Mouse (Mus musculus): ENCODE results near the gene Lyst. TPM values are rescaled to one million over a fixed set of nuclear protein-coding genes. Genes with fewer than 3 reads are reported as not detected.
"Not testable (repeated sequence)": the region's sequence is repeated elsewhere in the genome, so short reads cannot be mapped to it uniquely, and the experiment has no call there.

Lyst gene
- total RNA-seq, 2 experiments from 2014 or later = 10.1 to 19.3 TPM

- ATAC-seq (replicated peaks; ENCODE audit: low FRiP score, low TSS enrichment, poor library complexity, severe bottlenecking) = no peak
These were observed 24.0 kb downstream of the Lyst start for GRCm38 (mm10) chr13:13614235-13614634.

DNA sequence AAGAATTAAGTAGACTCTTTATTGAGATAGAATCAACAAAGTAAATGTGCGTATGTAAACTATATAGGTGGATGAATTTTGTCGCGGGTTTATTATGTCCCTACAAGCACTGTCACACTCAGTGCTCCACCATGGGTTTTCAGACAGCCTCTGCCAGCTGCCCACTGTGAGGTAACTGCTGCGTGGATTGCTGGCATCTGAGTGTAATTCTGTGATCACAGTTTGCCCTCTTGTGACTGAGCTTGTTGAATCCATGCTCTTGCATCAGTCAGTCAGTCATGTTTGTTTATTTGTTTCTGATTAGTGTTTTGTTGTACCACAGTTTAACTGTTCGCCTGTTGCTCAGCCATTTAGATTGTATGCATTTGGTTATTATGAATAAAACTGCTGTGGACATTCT lies 31.3 kb downstream of the Lyst start:
- no peak for ATAC-seq (replicated peaks; ENCODE audit: low FRiP score, low TSS enrichment, poor library complexity, severe bottlenecking)

GRCm38 (mm10) chr13:13622565-13622964 lies 32.4 kb downstream of the Lyst start:
- no peak for ATAC-seq (replicated peaks; ENCODE audit: low FRiP score, low TSS enrichment, poor library complexity, severe bottlenecking)

DNA sequence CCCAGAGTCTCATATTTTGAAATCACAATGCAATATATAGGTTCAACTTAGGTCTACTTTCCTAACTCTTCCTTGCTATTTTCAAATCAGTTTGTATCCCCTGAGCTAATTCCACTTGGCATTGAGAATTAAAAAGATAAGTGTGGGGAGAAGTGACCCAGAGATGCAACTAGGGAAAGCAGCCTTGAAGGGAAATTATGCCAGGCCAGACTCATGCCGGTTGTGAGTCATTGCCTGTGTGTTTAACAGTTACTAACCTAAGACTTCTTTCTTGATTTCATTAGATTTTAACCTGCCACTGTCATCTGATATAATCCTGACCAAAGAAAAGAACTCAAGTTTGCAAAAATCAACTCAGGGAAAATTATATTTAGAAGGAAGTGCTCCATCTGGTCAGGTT lies 43.5 kb downstream of the Lyst start:
- no peak for ATAC-seq (replicated peaks; ENCODE audit: low FRiP score, low TSS enrichment, poor library complexity, severe bottlenecking)

DNA sequence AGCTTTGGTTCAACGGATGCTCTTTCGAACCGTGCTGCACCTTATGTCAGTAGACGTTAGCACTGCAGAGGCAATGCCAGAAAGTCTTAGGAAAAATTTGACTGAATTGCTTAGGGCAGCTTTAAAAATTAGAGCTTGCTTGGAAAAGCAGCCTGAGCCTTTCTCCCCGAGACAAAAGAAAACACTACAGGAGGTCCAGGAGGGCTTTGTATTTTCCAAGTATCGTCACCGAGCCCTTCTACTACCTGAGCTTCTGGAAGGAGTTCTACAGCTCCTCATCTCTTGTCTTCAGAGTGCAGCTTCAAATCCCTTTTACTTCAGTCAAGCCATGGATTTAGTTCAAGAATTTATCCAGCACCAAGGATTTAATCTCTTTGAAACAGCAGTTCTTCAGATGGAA lies 44.5 kb downstream of the Lyst start:
- no peak for ATAC-seq (replicated peaks; ENCODE audit: low FRiP score, low TSS enrichment, poor library complexity, severe bottlenecking)

GRCm38 (mm10) chr13:13635224-13635623 lies 45.0 kb downstream of the Lyst start:
- no peak for ATAC-seq (replicated peaks; ENCODE audit: low FRiP score, low TSS enrichment, poor library complexity, severe bottlenecking)

DNA sequence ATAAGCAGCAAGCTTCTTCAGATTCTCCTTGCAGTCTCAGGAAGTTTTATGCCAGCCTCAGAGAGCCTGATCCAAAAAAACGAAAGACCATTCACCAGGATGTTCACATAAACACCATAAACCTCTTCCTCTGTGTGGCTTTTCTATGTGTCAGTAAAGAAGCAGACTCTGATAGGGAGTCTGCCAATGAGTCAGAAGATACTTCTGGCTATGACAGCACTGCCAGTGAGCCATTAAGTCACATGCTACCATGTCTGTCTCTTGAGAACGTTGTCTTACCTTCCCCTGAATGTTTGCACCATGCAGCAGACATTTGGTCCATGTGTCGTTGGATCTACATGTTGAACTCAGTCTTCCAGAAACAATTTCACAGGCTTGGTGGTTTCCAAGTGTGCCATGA lies 47.4 kb downstream of the Lyst start:
- ATAC-seq (replicated peaks; ENCODE audit: low FRiP score, low TSS enrichment, poor library complexity, severe bottlenecking) = no peak

DNA sequence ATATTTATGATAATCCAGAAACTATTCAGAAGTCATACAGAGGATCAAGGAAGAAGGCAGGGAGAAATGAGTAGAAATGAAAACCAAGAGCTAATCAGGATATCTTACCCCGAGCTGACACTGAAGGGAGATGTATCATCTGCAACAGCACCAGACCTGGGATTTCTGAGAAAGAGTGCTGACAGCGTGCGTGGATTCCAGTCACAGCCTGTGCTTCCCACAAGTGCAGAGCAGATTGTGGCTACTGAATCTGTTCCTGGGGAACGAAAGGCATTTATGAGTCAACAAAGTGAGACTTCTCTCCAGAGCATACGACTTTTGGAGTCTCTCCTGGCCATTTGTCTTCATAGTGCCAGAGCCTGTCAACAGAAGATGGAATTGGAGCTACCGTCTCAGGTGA lies 47.8 kb downstream of the Lyst start:
- no peak for ATAC-seq (replicated peaks; ENCODE audit: low FRiP score, low TSS enrichment, poor library complexity, severe bottlenecking)

DNA sequence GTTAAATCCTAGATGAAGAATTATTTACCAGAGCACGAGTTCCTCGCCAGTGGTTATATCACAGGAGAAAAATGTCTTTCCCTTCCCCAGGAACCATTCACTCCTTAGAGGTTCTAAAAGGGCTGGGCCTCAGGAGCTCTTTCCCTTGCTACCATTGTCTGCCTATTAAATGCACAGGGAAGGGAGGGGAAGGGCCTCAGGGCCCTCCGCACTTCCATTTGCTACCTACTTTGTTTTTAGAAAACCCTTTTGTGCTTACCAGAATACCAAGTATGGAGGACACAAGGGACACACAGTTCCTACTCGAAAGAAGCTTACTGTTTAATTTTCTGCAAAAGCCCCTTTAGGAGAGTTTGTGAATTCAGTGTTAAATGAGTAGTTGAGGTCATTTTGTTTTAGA lies 48.5 kb downstream of the Lyst start:
- no peak for ATAC-seq (replicated peaks; ENCODE audit: low FRiP score, low TSS enrichment, poor library complexity, severe bottlenecking)

DNA sequence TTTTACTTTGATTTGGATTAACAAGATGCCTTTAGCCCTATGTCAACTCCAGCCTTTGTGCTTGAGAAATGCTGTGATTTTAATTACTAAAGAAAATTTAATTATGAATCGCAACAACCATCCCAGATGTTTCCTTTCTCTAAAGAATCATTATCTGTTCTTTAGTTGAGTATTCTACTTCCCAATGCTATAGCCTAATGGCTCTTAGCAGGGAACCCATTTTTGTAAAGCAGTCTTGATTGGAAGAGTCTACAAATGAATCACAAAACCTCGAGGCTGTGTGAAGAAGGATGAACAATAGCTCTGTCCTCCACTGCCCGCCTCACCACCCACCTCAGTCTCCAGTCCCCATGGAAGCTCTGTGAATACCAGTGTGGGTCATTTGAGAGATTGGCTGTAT lies 57.1 kb downstream of the Lyst start:
- ATAC-seq (replicated peaks; ENCODE audit: low FRiP score, low TSS enrichment, poor library complexity, severe bottlenecking) = no peak

DNA sequence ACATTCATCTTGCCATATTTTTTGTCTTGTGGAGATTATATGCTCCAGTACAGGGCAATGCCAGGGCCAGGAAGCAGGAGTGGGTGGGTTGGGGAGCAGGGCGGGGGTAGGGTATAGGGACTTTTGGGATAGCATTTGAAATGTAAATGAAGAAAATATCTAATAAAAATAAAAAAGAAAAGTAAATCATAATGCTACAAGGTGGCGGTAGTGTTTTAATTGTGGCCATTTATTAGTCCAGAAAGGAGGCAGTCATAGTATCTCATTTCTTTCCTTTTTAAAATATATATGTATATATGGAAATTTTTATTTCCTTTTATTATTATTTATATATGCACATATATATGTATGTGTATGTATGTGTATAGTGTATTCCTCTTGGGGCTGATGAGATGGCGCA lies 65.3 kb downstream of the Lyst start:
- no peak for ATAC-seq (replicated peaks; ENCODE audit: low FRiP score, low TSS enrichment, poor library complexity, severe bottlenecking)

GRCm38 (mm10) chr13:13666103-13666502 lies 75.9 kb downstream of the Lyst start:
- ATAC-seq (replicated peaks; ENCODE audit: low FRiP score, low TSS enrichment, poor library complexity, severe bottlenecking) = not testable (repeated sequence)

DNA sequence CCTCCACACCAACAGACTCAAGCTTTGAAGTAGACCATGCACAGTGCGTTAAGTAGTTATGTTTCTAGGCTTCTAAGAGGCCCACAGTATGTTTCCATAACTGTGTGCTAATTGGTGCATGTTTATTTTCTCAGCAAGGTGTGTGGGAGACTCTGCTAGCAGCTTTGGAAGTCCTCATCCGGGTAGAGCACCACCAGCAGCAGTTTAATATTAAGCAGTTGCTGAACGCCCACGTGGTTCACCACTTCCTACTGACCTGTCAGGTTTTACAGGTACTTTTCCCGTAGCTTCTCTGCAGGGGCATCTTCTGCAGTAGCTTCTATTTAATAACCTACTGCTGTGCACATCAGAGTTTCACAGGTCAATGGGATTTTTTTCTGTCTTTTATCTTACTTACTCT lies 80.5 kb downstream of the Lyst start:
- ATAC-seq (replicated peaks; ENCODE audit: low FRiP score, low TSS enrichment, poor library complexity, severe bottlenecking) = no peak

DNA sequence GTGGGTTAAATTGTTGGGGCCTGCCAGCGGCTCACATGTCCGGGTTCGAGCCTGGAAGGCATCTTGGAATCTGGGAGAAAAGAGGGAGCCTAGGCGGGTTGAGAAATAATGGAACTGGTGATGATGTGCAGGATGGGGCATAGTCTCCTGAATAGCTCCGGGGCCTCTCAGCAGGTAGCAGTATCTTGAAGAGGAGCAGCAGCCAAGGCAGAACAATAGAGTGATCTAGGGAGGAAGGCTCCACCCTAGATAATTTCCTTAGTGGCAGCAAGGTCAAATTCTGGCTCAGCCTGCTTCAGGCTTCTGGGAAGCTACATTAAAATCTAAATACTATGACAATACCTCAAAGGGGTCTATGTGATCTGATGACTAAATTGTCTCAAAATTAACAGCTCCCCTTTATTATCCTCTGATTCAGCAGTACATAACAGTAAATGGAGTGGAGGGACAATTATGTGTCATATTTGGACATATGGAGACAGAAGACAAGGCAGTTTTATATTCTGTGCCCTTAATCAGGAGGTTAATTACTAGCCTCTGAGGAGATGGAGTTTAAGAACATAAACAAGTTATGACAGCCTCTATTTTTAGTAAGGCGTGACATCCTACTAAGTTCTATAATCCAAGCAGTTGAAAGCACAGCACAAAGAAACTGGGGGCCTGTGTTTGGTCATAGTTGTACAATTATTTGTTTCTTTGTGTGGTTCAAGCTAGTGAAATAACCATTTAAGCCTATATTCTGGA lies 81.6 kb downstream of the Lyst start:
- ATAC-seq (replicated peaks; ENCODE audit: low FRiP score, low TSS enrichment, poor library complexity, severe bottlenecking) = no peak; the same call in 1 of the 2 replicates

DNA sequence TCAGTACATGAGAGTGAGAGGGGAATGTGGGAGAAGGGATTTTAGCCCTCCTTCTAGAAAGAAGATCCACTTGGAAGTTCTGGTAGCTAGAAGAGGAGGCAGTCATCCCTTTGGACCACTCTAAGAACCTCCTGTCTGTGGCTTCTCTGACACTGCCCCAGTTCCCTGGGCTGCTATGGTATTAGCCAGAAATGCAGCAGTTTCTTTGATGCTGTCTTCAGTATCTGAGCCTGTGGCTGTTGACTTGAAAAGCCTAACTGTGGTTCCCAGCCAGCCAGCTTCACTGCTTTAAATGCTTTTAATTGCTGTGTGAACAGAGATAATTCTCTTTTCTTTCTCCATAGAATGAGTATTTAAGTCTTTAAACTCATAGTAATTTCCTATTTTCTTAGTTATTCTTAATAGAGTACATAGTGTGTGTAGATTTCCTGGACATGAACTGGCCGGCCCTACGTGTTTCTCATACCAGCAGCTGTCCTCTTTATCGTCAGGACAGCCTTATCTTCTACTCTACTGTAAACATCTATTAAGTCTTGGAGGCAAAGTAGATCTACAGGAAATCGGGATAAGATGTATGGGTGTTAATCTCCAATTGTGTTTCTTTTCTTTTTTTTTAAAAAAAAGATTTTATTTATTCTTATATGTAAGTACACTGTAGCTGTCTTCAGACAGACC lies 84.6 kb downstream of the Lyst start:
- ATAC-seq (replicated peaks; ENCODE audit: low FRiP score, low TSS enrichment, poor library complexity, severe bottlenecking) = no peak

- ATAC-seq (replicated peaks; ENCODE audit: low FRiP score, low TSS enrichment, poor library complexity, severe bottlenecking) = no peak
These were observed 87.7 kb downstream of the Lyst start for GRCm38 (mm10) chr13:13677871-13678270.

DNA sequence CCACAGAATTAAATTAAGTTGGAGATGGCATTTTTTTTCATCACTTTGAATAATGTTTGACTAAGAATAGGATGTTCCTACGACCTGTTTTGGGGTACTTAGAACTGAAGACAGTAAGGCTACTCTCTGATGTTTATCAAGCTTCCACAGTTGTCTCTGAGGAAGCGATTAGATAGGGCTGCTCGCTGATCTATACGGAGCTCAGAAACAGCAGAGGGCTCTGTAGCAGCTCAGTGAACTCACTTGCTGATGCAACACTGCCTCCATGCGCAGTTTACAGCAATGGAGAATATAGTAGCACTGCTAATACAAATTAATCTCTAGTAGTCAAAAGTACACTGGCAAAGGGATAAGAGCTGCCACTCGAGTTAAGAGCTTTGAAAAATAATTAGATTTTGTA lies 91.4 kb downstream of the Lyst start:
- no peak for ATAC-seq (replicated peaks; ENCODE audit: low FRiP score, low TSS enrichment, poor library complexity, severe bottlenecking)

GRCm38 (mm10) chr13:13703476-13703875 lies 113.3 kb downstream of the Lyst start:
- ATAC-seq (replicated peaks; ENCODE audit: low FRiP score, low TSS enrichment, poor library complexity, severe bottlenecking) = no peak

- ATAC-seq (replicated peaks; ENCODE audit: low FRiP score, low TSS enrichment, poor library complexity, severe bottlenecking) = not testable (repeated sequence)
These were observed 131.2 kb downstream of the Lyst start for GRCm38 (mm10) chr13:13721435-13721834.

DNA sequence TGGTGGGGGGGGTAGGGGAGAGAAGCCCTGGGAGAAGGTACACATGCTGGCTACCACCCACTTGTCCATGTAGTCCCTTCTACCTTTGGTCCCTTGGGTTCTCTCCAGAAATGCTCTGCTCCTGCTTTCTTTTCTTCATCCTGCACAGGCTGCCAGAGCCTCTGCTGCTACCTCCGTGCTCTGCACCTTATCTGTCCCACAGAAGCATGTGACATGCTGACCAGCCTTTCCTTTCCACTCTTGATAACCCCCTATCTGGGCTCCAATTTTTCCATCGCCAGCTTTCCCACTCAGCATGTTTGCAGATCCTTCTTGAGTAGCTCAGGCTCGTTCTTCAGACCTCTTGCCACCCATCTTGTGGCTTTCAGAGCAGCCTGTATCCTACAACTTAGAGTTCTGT lies 133.1 kb downstream of the Lyst start:
- peak; percentile 75; the same call in 1 of the 2 replicates for ATAC-seq (replicated peaks; ENCODE audit: low FRiP score, low TSS enrichment, poor library complexity, severe bottlenecking)

DNA sequence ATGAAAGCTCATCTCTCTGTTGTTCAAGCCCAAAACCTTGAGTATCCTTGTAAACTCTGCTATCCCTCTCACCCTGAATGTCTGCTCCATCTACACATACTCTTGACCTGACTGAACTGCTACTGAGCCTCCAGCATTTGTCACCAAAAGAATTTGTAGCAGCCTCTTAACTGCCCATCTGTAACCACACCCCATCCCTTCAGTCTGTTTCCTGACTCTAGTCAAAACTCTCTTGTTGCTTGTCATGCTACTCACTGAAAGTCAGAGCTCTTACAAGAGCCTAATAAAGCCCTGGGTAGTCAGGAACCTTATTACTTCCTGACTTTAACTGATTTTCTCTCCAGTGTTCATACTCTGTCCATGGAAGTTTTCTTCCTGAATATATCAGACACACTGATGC lies 133.6 kb downstream of the Lyst start:
- ATAC-seq (replicated peaks; ENCODE audit: low FRiP score, low TSS enrichment, poor library complexity, severe bottlenecking) = peak; percentile 22; the same call in 1 of the 2 replicates
